Mouse (Mus musculus) lung, adult 2 months (tissue): ENCODE results near the gene H2afy2.

ENCODE experiments used
- CTCF ChIP-seq: fragments of 200-500 bp; IDR thresholded peaks from 2 replicates; pipeline ENCODE4 v1.5.1; 2011; ENCODE audit warnings: mild to moderate bottlenecking, low read length, control low read depth; ENCODE audit not compliant: insufficient read depth
- POLR2A ChIP-seq: fragments of 200-500 bp; IDR thresholded peaks from 2 replicates; pipeline ENCODE4 v1.6.1; 2011; ENCODE audit warnings: low read depth, mild to moderate bottlenecking, control low read depth, low read length, borderline replicate concordance; ENCODE audit errors: extremely low read depth

- TF ChIP-seq CTCF: no peak
- no peak for TF ChIP-seq POLR2A
Measured at GRCm38 (mm10) chr10:61827950-61828936, 44.3 kb upstream of the H2afy2 start.
